In genomic region chr1:38988357-38988756, GRCm38 (mm10) we compare ENCODE assay signal across 9 mouse cellular contexts. TPM values are rescaled to one million over a fixed set of nuclear protein-coding genes. Genes with fewer than 3 reads are reported as not detected.
DNase-seq lines count a peak whose midpoint lies in the region; ATAC-seq and TF ChIP-seq lines count a peak whose summit lies in the region.
"Had no signal": no experiment of that assay in that cellular context is flagged by ENCODE, and none has a peak within 500 bp of the region (broad histone marks: within the 10 kb centered on the region; RNA-seq: fewer than 3 reads in every experiment).

No protein-coding gene starts in this region.

- no peak for DNase-seq in heart, embryonic 10.5 days (ENCODE audit: low spot score)
- DNase-seq in heart, adult 9 months (ENCODE audit: low spot score in 2 of 2): no peak
- no peak for DNase-seq in hindbrain, embryonic 10.5 days (ENCODE audit: low spot score)
- peak; percentile 86 for DNase-seq in midbrain, embryonic 11.5 days (ENCODE audit: low spot score, missing footprints)
- no peak for DNase-seq in layer of hippocampus, postnatal 14 days (ENCODE audit: low spot score in 2 of 2)
- no peak for DNase-seq in adrenal gland, adult (ENCODE audit: inconsistent age in 2 of 2, low spot score in 1 of 2)
- DNase-seq in thymus, postnatal 4 days: no peak

- no peak for TF ChIP-seq POLR2A in ES-Bruce4 (IDR thresholded peaks at IDR 0.05; ENCODE audit: insufficient read depth, low read length)

- TF ChIP-seq CTCF in ES-Bruce4 (IDR thresholded peaks at IDR 0.05; ENCODE audit: low read depth, low read length): no peak

- H3K4me3 ChIP-seq in heart, embryonic 10.5 days: peak overlapping the region; percentile 86
- peak overlapping the region; percentile 72 for H3K4me3 ChIP-seq in ES-Bruce4 (ENCODE audit: low read depth, low read length)
- peak overlapping the region; percentile 89 for H3K4me3 ChIP-seq in hindbrain, embryonic 10.5 days
- H3K4me3 ChIP-seq in midbrain, embryonic 11.5 days (ENCODE audit: low read depth, low read length): peak overlapping the region; percentile 60

- H3K9me3 ChIP-seq in heart, embryonic 10.5 days: no peaks in the 10 kb centered on the region
- H3K9me3 ChIP-seq in ES-Bruce4 (replicated peaks; ENCODE audit: control insufficient read depth, insufficient read depth, low read length, poor library complexity, severe bottlenecking): no peaks in the 10 kb centered on the region
- no peaks in the 10 kb centered on the region for H3K9me3 ChIP-seq in hindbrain, embryonic 10.5 days
- H3K9me3 ChIP-seq in midbrain, embryonic 11.5 days (ENCODE audit: control insufficient read depth, low read length): no peaks in the 10 kb centered on the region

- H3K4me2 ChIP-seq in midbrain, embryonic 11.5 days: peak overlapping the region; percentile 82

- H3K36me3 ChIP-seq in heart, embryonic 10.5 days: peaks cover 29% of the 10 kb centered on the region
- H3K36me3 ChIP-seq in ES-Bruce4 (ENCODE audit: control insufficient read depth, insufficient read depth, low read length, poor library complexity, severe bottlenecking): 0 out of 2 replicates have a peak, but pooled peaks cover 2% of the 10 kb centered on the region
- peaks cover 25% of the 10 kb centered on the region for H3K36me3 ChIP-seq in hindbrain, embryonic 10.5 days
- H3K36me3 ChIP-seq in midbrain, embryonic 11.5 days (ENCODE audit: control insufficient read depth, insufficient read depth, low read length): 0 out of 2 replicates have a peak, but pooled peaks cover 2% of the 10 kb centered on the region

- H3K4me1 ChIP-seq in heart, embryonic 10.5 days: peaks cover 12% of the 10 kb centered on the region
- H3K4me1 ChIP-seq in ES-Bruce4 (ENCODE audit: control insufficient read depth, insufficient read depth, low read length): no peaks in the 10 kb centered on the region
- peaks cover 16% of the 10 kb centered on the region for H3K4me1 ChIP-seq in hindbrain, embryonic 10.5 days (replicated peaks)
- peaks cover 8% of the 10 kb centered on the region for H3K4me1 ChIP-seq in midbrain, embryonic 11.5 days (ENCODE audit: control insufficient read depth, insufficient read depth, low read length)

- peak overlapping the region; percentile 94 for H3K27ac ChIP-seq in heart, embryonic 10.5 days
- no peak overlapping the region for H3K27ac ChIP-seq in ES-Bruce4 (ENCODE audit: insufficient read depth, low read length)
- H3K27ac ChIP-seq in hindbrain, embryonic 10.5 days: peak overlapping the region; percentile 93
- H3K27ac ChIP-seq in midbrain, embryonic 11.5 days (ENCODE audit: low read depth, low read length): no peak overlapping the region

- 27% methylated on average over 7 of the region's 7 CpGs for WGBS in heart, embryonic 10.5 days
- WGBS in hindbrain, embryonic 10.5 days: 42% methylated on average over 7 of the region's 7 CpGs
- 39% methylated on average over 7 of the region's 7 CpGs for WGBS in midbrain, embryonic 11.5 days

- ATAC-seq in midbrain, embryonic 11.5 days (ENCODE audit: low FRiP score): no peak

- H3K27me3 ChIP-seq in heart, embryonic 10.5 days (ENCODE audit: insufficient read depth, poor library complexity, severe bottlenecking): no peaks in the 10 kb centered on the region
- H3K27me3 ChIP-seq in ES-Bruce4 (ENCODE audit: control insufficient read depth, insufficient read depth, low read length, poor library complexity, severe bottlenecking): no peaks in the 10 kb centered on the region
- H3K27me3 ChIP-seq in hindbrain, embryonic 10.5 days (ENCODE audit: insufficient read depth, poor library complexity, severe bottlenecking): no peaks in the 10 kb centered on the region
- no peaks in the 10 kb centered on the region for H3K27me3 ChIP-seq in midbrain, embryonic 11.5 days (ENCODE audit: control insufficient read depth, insufficient read depth, low read length)

- H3K9ac ChIP-seq in ES-Bruce4 (ENCODE audit: low read depth, poor library complexity, severe bottlenecking): peak overlapping the region; percentile 48
- H3K9ac ChIP-seq in midbrain, embryonic 11.5 days (ENCODE audit: low read length): peak overlapping the region; percentile 67

- no peak for TF ChIP-seq EP300 in ES-Bruce4 (IDR thresholded peaks at IDR 0.05; ENCODE audit: insufficient read depth, low read depth, low read length)

RNA-seq across cellular contexts. Expression of gene Pdcl3, which starts 2.9 kb away (rescaled TPM):
- 161 and 170 TPM in 2 replicates for polyA plus RNA-seq in heart, embryonic 10.5 days (2016; fragmentation: Nextera tagmentation; extraction: Ambion mirVana)
- polyA plus RNA-seq in ES-Bruce4 (2011; ENCODE audit: insufficient read depth, insufficient read length, low read depth, missing spikeins): 198 and 199 TPM in 2 replicates
- polyA plus RNA-seq in hindbrain, embryonic 10.5 days (2016; fragmentation: Nextera tagmentation; extraction: Ambion mirVana): 140 and 160 TPM in 2 replicates
- 161 and 174 TPM in 2 replicates for polyA plus RNA-seq in midbrain, embryonic 11.5 days (2014; fragmentation: Nextera tagmentation; extraction: Ambion mirVana)
- total RNA-seq in layer of hippocampus, postnatal 14 days (2021): 10 to 100 TPM; 36.4 to 41.6 TPM

RNA-seq across cellular contexts. Expression of gene Nms, which starts 49.4 kb away (rescaled TPM):
- polyA plus RNA-seq in heart, embryonic 10.5 days (2016; fragmentation: Nextera tagmentation; extraction: Ambion mirVana): not detected in 2 replicates
- polyA plus RNA-seq in ES-Bruce4 (2011; ENCODE audit: insufficient read depth, insufficient read length, low read depth, missing spikeins): not detected in 2 replicates
- 0.40 and 0.92 TPM in 2 replicates for polyA plus RNA-seq in hindbrain, embryonic 10.5 days (2016; fragmentation: Nextera tagmentation; extraction: Ambion mirVana)
- polyA plus RNA-seq in midbrain, embryonic 11.5 days (2014; fragmentation: Nextera tagmentation; extraction: Ambion mirVana): 0.22 and 0.31 TPM in 2 replicates
- not detected for total RNA-seq in layer of hippocampus, postnatal 14 days (2021)
- total RNA-seq: neutrophil, adult 5-6 weeks had no signal

Comparison
In these comparisons a context has a peak if more than half of its experiments do, and no peak if none do; other contexts are left out.
1. H3K27ac ChIP-seq: peak in heart, embryonic 10.5 days (single experiment) and hindbrain, embryonic 10.5 days (single experiment); none in ES-Bruce4 (single experiment) and midbrain, embryonic 11.5 days (single experiment).
2. Peak in every context shown above with its lines, with median percentiles within 50 percentile points of each other: H3K4me3 ChIP-seq.